Mouse (Mus musculus) liver, embryonic 16.5 days (tissue): Measurements from ENCODE around the gene Poldip2. TPM values are rescaled to one million over a fixed set of nuclear protein-coding genes. Genes with fewer than 3 reads are reported as not detected.

Source experiments
- ATAC-seq: fragments of 200-750 bp; cut with Nextera tagmentation; 2 replicates; pipeline ENCODE4 v1.8.0; 2017; ENCODE audit warnings: low read depth, mild to moderate bottlenecking, moderate number of reproducible peaks, moderate library complexity
- H3K27ac ChIP-seq: fragments of 300-500 bp; sonication (generic); 2 replicates; pipeline ENCODE4 v1.5.1; 2014; ENCODE audit warnings: mild to moderate bottlenecking, low read length
- H3K27me3 ChIP-seq: fragments of 300-500 bp; sonication (generic); 2 replicates; pipeline ENCODE4 v1.6.1; 2014; ENCODE audit warnings: low read depth, low read length, mixed read lengths; ENCODE audit not compliant: control insufficient read depth, insufficient read depth
- H3K36me3 ChIP-seq: fragments of 300-500 bp; sonication (generic); 2 replicates; pipeline ENCODE4 v1.6.1; 2014; ENCODE audit warnings: mild to moderate bottlenecking; ENCODE audit not compliant: control insufficient read depth, insufficient read depth
- H3K4me1 ChIP-seq: fragments of 300-500 bp; sonication (generic); 2 replicates; pipeline ENCODE4 v1.6.1; 2014; ENCODE audit warnings: low read depth, low read length, mixed read lengths; ENCODE audit not compliant: control insufficient read depth
- H3K4me2 ChIP-seq: fragments of 300-500 bp; sonication (generic); 2 replicates; pipeline ENCODE4 v1.6.1; 2014; ENCODE audit warnings: low read depth, low read length, mixed read lengths
- H3K4me3 ChIP-seq: fragments of 300-500 bp; sonication (generic); 2 replicates; pipeline ENCODE4 v1.5.1; 2014; ENCODE audit warnings: low read depth, mild to moderate bottlenecking, low read length
- H3K9ac ChIP-seq: fragments of 300-500 bp; sonication (generic); 2 replicates; pipeline ENCODE4 v1.6.1; 2014; ENCODE audit warnings: low read depth, low read length
- H3K9me3 ChIP-seq: fragments of 300-500 bp; sonication (generic); replicated peaks from 2 replicates; pipeline ENCODE4 v1.6.1; 2016; ENCODE audit warnings: low read length; ENCODE audit not compliant: control insufficient read depth
- WGBS: fragments of 180-500 bp; shearing (Covaris S2); extraction: QIAGEN DNeasy Blood & Tissue Kit; methylation state at CpG from one replicate; pipeline ENCODE4 v1.1.7; 2014; ENCODE audit not compliant: insufficient replicate concordance; 5-methylcytosine and 5-hydroxymethylcytosine counted together
- polyA plus RNA-seq: library from polyadenylated mRNA; unstranded; fragments of >200 nt; fragmentation: Nextera tagmentation; extraction: Ambion mirVana; gene quantifications from 2 replicates; pipeline ENCODE4 v1.2.1, GENCODE M21; 2015

Gene Poldip2
- polyA plus RNA-seq, 1 experiment from 2014 or later = 62.5 TPM

DNA sequence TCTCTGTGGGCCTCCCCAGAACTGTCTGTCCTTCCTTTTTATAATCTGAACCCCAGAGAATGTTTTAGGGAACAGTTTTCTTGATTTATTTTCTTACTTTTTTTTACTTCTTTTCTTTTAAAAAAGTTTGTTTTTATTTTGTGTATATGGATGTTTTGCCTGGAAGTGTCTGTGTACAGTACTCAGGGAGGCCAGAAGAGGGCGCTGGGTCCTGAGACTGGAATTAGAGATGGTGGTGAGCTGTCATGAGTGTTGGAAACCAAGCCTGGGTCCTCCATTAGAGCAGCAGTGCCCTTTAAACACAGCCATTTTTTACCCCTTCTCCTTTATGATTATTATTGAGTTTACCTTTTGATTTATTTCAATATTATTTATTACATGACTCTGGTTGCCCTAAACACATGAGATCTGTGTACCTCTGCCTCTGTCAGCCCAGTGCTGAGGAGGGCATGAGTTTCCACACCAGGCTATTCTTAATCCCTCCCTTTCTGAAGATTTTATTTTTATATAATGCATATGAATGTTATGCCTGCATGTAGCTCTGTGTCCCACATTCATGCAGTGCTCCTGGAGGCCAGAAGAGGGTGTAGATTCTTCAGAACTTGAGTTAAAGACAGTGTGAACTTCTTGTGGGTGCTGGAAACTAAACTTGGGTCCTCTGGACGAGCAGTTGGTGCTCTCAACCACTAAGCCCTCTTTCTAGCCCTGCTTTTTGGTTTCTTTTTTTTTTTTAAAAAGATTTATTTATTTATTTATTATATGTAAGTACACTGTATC lies 3.7 kb downstream of the Poldip2 start:
- Histone ChIP-seq H3K4me1 (peaks cover 14% of the 10 kb centered on the region), H3K4me3 (no peak overlapping the region), H3K36me3 (peaks cover 16% of the 10 kb centered on the region), H3K9ac (no peak overlapping the region), H3K27ac (no peak overlapping the region), H3K9me3 (no peaks in the 10 kb centered on the region), H3K4me2 (no peak overlapping the region), H3K27me3 (no peaks in the 10 kb centered on the region)
- ATAC-seq = no peak
- 36% methylated on average over 2 of the region's 2 CpGs for WGBS

GRCm38 (mm10) chr11:78518931-78519330 lies 6.9 kb downstream of the Poldip2 start:
- WGBS = 78% methylated on average over 10 of the region's 10 CpGs
- Histone ChIP-seq H3K27ac (no peak overlapping the region), H3K9me3 (no peaks in the 10 kb centered on the region), H3K27me3 (no peaks in the 10 kb centered on the region), H3K4me3 (no peak overlapping the region), H3K9ac (no peak overlapping the region), H3K4me2 (no peak overlapping the region), H3K36me3 (peaks cover 26% of the 10 kb centered on the region), H3K4me1 (no peaks in the 10 kb centered on the region)
- no peak for ATAC-seq

GRCm38 (mm10) chr11:78521880-78522279 lies 9.9 kb downstream of the Poldip2 start:
- H3K4me3 ChIP-seq = no peak overlapping the region
- WGBS = 74% methylated on average over 3 of the region's 3 CpGs
- no peaks in the 10 kb centered on the region for H3K27me3 ChIP-seq
- ATAC-seq = no peak
- no peaks in the 10 kb centered on the region for H3K4me1 ChIP-seq
- H3K36me3 ChIP-seq = peaks cover 12% of the 10 kb centered on the region
- H3K4me2 ChIP-seq = no peak overlapping the region
- no peak overlapping the region for H3K27ac ChIP-seq
- no peaks in the 10 kb centered on the region for H3K9me3 ChIP-seq
- H3K9ac ChIP-seq = no peak overlapping the region

GRCm38 (mm10) chr11:78522481-78522997 lies 10.5 kb downstream of the Poldip2 start:
- H3K27me3 ChIP-seq = no peaks in the 10 kb centered on the region
- WGBS = 86% methylated on average over 1 of the region's 1 CpGs

GRCm38 (mm10) chr11:78523241-78523955 lies 11.4 kb downstream of the Poldip2 start:
- Histone ChIP-seq H3K27me3 (no peaks in the 10 kb centered on the region), H3K36me3 (peaks cover 12% of the 10 kb centered on the region), H3K4me1 (no peaks in the 10 kb centered on the region), H3K9ac (no peak overlapping the region), H3K9me3 (no peaks in the 10 kb centered on the region), H3K4me3 (no peak overlapping the region), H3K4me2 (no peak overlapping the region), H3K27ac (no peak overlapping the region)
- ATAC-seq = no peak
- WGBS = 78% methylated on average over 9 of the region's 9 CpGs

More at GRCm38 (mm10) chr11:78522481-78522997, 10.5 kb downstream of the Poldip2 start:
- no peak overlapping the region for H3K9ac ChIP-seq
- H3K9me3 ChIP-seq = no peaks in the 10 kb centered on the region
- H3K36me3 ChIP-seq = peaks cover 12% of the 10 kb centered on the region
- ATAC-seq = no peak
- no peak overlapping the region for H3K4me2 ChIP-seq
- H3K27ac ChIP-seq = no peak overlapping the region
- H3K4me1 ChIP-seq = no peaks in the 10 kb centered on the region
- no peak overlapping the region for H3K4me3 ChIP-seq

DNA sequence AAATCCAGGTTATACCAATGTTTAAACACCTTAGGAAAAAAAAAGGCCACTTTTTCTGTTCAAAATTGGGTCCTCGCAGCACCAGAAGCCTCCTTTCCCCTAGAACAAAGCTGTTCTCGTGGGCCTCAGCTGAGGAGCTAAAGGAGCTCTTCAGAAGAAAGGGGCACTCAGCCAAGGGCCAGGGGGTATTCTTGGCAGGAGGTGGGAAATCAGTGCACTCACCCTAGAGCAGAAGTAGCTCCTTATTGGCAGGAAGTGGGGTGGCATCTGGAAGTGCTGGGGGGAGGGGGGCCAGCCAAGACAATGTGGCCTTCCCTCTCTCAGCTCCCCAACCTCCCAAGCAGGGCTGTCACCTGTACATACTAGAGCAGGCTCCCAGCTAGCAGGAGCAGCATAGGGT lies 12.8 kb downstream of the Poldip2 start:
- Histone ChIP-seq H3K27ac (no peak overlapping the region), H3K36me3 (peaks cover 12% of the 10 kb centered on the region), H3K27me3 (no peaks in the 10 kb centered on the region), H3K4me3 (no peak overlapping the region), H3K4me2 (no peak overlapping the region), H3K9ac (no peak overlapping the region), H3K4me1 (no peaks in the 10 kb centered on the region), H3K9me3 (no peaks in the 10 kb centered on the region)
- ATAC-seq = no peak
- WGBS = 75% methylated on average over 2 of the region's 2 CpGs

GRCm38 (mm10) chr11:78528714-78529113 lies 16.7 kb downstream of the Poldip2 start:
- no peaks in the 10 kb centered on the region for H3K9me3 ChIP-seq
- H3K27me3 ChIP-seq = no peaks in the 10 kb centered on the region
- H3K9ac ChIP-seq = no peak overlapping the region
- 75% methylated on average over 9 of the region's 9 CpGs for WGBS
- no peaks in the 10 kb centered on the region for H3K4me1 ChIP-seq
- no peak for ATAC-seq
- H3K27ac ChIP-seq = no peak overlapping the region
- H3K36me3 ChIP-seq = no peaks in the 10 kb centered on the region
- no peak overlapping the region for H3K4me2 ChIP-seq
- no peak overlapping the region for H3K4me3 ChIP-seq

GRCm38 (mm10) chr11:78530001-78530400 lies 18.0 kb downstream of the Poldip2 start:
- Histone ChIP-seq H3K4me3 (no peak overlapping the region), H3K27ac (no peak overlapping the region), H3K36me3 (no peaks in the 10 kb centered on the region), H3K4me1 (peaks cover 5% of the 10 kb centered on the region), H3K27me3 (no peaks in the 10 kb centered on the region), H3K9ac (no peak overlapping the region), H3K4me2 (no peak overlapping the region), H3K9me3 (no peaks in the 10 kb centered on the region)
- 70% methylated on average over 12 of the region's 12 CpGs for WGBS
- no peak for ATAC-seq

- H3K4me3 ChIP-seq = no peak overlapping the region
- H3K4me1 ChIP-seq = peaks cover 8% of the 10 kb centered on the region
- no peak overlapping the region for H3K27ac ChIP-seq
- no peak overlapping the region for H3K4me2 ChIP-seq
- WGBS = 60% methylated on average over 6 of the region's 6 CpGs
- no peaks in the 10 kb centered on the region for H3K27me3 ChIP-seq
- no peak overlapping the region for H3K9ac ChIP-seq
- no peaks in the 10 kb centered on the region for H3K36me3 ChIP-seq
- no peaks in the 10 kb centered on the region for H3K9me3 ChIP-seq
- ATAC-seq = no peak
Measured at GRCm38 (mm10) chr11:78531046-78531445, 19.1 kb downstream of the Poldip2 start.
